Mouse (Mus musculus) liver, adult 2 months (tissue): ENCODE results near the gene Cdk4.

ENCODE experiments used
- CTCF ChIP-seq: fragments of 200-500 bp; IDR thresholded peaks from 2 replicates; pipeline ENCODE4 v1.5.1; 2011; ENCODE audit warnings: low read depth, low read length, control low read depth
- POLR2A ChIP-seq: fragments of 200-500 bp; IDR thresholded peaks from 2 replicates; pipeline ENCODE4 v1.6.1; 2011; ENCODE audit warnings: low read length, control low read depth; ENCODE audit not compliant: insufficient read depth; ENCODE audit errors: extremely low read depth

DNA sequence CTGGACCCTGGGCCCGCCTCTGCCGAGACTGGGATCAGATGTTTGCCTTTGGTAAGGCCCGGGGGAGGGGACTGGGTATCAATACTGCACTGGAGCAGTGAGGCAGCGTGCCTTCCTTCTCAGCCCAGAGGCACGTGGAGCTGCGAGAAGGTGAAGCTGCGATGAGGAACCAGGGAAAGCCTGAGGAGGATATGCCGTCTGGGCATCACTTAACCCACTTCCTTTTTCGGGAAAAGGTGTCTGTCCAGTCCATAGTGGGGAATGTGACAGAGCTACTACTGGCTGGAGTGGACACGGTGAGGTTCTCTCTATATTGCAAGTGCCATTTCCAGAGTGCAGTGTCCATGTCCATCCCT lies 13.2 kb upstream of the Cdk4 start:
- no peak for TF ChIP-seq CTCF
- TF ChIP-seq POLR2A = no peak
